Mouse (Mus musculus) cerebellum, postnatal 25 days (tissue): ENCODE measurements at regions not wholly inside any gene's neighbourhood (a gene's known extent, or its start where the extent isn't known, plus 50 kb on each side); places are given as distances from the start of the nearest gene placed in this dataset.

ENCODE experiments used
- DNase-seq, 2 experiments: peaks; one replicate each; pipeline ENCODE4 v3.0.0; 2021; ENCODE audit warnings: mixed read lengths in 2 of 2

DNA sequence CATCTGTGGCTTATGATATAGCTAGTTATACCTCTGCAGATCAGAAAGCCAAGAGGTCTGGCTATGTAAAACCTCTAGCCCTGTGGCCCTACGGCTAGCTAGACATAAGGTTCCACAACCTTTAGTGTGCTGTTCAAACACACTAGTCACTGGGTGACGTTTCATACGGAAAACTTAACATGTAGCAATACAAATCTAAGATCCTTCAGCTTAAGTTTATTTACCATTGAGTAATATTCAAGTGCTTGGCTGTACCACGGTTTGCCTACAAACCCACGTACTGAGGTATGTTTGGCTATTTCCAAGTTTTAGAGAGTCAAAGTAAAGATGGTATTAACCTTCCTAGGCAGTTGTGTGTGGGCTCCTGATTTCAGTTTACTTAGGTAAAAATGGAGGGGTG lies 56.5 kb upstream of the Tarsl2 start:
- no peak for DNase-seq

DNA sequence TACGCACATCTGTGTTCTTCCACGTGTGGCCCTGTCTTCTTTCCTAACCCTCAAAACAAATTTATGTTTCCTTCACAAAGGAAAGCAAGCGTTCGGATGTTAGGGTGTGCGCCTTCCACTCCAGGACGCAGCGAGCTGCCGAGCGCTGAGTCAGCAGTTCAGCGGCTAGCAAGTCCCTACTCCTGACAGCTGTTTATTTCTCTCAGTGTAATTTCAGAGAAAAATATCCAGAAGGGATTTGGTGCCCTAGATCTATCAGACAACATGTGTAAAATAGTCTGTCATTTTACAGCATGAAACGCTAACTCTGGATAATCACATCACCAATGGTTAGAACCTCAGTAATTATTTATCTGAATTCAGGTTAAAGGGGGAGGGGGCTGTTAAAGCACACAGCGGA lies 58.3 kb upstream of the Tarsl2 start:
- no peak for DNase-seq

DNA sequence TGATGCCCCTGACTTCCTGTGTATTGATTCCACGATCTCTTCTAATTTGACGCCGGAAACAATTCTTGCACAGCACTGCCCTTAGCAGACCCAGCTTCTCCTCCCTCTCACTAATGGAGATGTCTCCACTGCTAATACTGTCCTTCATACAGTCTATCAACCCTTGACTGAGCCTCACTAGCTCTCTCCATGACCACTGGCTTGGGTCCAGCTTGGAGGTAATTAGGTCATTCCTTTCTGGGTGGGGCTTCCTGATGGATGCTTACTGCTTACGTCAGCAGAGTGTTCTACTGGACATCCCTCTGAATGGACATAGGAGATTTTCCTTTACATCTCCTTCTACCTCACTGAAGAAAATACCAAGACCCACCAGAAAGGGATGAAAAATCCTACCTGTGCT lies 57.7 kb upstream of the Tjp1 start:
- peak in 1 of 2 experiments; percentile 20 for DNase-seq

DNA sequence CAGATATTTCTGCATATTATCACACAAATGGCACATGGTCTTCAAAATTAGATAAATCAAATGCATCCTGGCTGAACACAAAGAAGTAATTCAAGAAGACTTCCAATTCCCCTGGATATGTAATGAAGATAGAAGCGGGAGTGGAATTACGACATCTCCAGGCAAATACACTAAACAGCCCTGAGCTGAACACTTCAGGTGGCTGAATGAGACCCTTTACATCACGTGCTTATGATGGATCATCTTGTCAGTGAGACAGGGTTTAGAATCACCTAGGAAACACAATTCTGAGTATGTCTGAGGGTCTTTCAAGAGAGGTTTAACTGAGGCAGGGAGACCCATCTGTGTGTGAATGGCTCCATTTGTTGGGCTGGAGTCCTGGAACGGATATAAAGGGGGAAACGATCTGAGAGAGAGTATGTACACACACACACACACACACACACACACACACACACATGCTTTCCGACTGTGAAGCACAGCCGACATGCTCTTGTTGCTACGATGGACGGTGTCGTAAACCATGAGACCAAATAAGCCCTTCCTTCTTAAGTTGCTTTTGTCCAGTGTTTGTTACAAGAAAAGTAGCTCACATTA lies 53.5 kb upstream of the Tjp1 start:
- DNase-seq, result no peak
